Mouse (Mus musculus): ENCODE data around the gene Ctnnd2. TPM values are rescaled to one million over a fixed set of nuclear protein-coding genes. Genes with fewer than 3 reads are reported as not detected.

The Ctnnd2 gene
- polyA plus RNA-seq, 1 experiment from 2014 or later: 0.16 TPM

DNA sequence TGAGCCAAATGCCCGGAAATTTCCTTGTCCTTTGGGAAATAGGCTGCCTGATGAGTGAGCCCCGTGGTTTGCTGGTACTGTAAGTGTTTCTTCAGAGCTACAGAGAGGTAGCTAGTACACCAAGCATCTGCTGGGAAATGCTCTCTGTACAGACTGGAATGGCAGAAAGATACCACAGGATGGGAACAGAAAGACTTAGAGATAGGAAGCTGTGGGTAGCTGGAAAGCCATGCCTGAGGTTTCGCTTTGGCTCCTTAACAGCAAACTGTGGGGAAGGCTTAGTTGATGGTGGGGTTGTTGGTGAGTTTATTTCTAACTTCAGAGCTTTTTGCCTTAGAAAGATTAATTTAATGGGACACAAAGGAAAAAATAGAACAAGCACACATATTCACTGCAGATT is 485.2 kb downstream of the Ctnnd2 start:
- Histone ChIP-seq H3K36me3 (no peaks in the 10 kb centered on the region), H3K27me3 (no peaks in the 10 kb centered on the region), H3K9ac (no peak overlapping the region), H3K4me2 (no peak overlapping the region), H3K9me3 (replicated peaks) (no peaks in the 10 kb centered on the region), H3K4me3 (replicated peaks) (no peak overlapping the region), H3K4me1 (replicated peaks) (no peaks in the 10 kb centered on the region), H3K27ac (no peak overlapping the region)
- 61% methylated on average over 3 of the region's 3 CpGs for WGBS (ENCODE audit: insufficient replicate concordance)
- no peak for ATAC-seq (ENCODE audit: low read depth)
- DNase-seq: no peak

- DNase-seq: no peak
- ATAC-seq (ENCODE audit: low read depth): no peak
- Histone ChIP-seq H3K9ac (no peak overlapping the region), H3K27ac (no peak overlapping the region), H3K4me2 (no peak overlapping the region), H3K4me3 (replicated peaks) (no peak overlapping the region), H3K4me1 (replicated peaks) (no peaks in the 10 kb centered on the region), H3K36me3 (no peaks in the 10 kb centered on the region), H3K27me3 (no peaks in the 10 kb centered on the region), H3K9me3 (replicated peaks) (no peaks in the 10 kb centered on the region)
- 50% methylated on average over 8 of the region's 8 CpGs for WGBS (ENCODE audit: insufficient replicate concordance)
Observed at GRCm38 (mm10) chr15:30660539-30661149, 488.3 kb downstream of the Ctnnd2 start.

DNA sequence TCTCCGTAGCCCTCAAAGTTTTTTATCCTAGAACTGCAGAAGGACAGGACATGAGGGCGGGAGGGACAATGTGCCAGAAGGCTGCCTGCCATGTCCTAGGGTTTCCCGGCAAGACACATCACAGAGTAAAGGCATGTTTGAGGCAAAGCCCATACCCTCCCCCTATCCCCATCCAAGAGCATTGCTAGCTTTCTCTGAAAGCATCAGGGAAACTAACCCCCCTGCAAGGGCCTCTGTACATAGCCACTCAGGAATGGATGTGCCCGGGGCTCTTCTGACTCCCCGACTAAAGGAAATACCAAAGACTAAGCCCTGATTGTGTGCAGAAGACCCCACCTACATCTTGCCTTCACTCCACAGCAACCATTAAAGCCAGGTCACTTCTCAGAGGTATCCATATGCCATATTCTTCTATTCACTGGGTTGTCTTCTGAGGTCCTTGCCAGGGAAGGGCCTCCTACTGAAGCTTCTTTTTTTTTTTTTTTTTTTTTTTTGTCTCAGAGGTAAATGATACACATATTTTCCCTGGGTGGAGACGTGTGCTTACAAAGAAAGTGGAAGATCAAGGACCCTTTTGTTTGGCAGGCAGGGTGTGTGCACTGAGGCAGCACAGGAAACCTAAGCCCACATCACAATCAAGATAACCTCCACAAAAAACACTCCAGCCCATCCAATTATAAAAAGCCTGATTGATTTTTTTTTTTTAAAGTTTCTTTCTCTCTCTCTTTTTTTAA is 489.5 kb downstream of the Ctnnd2 start:
- Histone ChIP-seq H3K4me2 (no peak overlapping the region), H3K4me1 (replicated peaks) (no peaks in the 10 kb centered on the region), H3K27ac (no peak overlapping the region), H3K27me3 (no peaks in the 10 kb centered on the region), H3K4me3 (replicated peaks) (no peak overlapping the region), H3K9ac (no peak overlapping the region), H3K36me3 (no peaks in the 10 kb centered on the region), H3K9me3 (replicated peaks) (no peaks in the 10 kb centered on the region)
- DNase-seq (no peak), ATAC-seq (ENCODE audit: low read depth) (no peak)
- WGBS (ENCODE audit: insufficient replicate concordance): 55% methylated on average over 6 of the region's 6 CpGs

DNA sequence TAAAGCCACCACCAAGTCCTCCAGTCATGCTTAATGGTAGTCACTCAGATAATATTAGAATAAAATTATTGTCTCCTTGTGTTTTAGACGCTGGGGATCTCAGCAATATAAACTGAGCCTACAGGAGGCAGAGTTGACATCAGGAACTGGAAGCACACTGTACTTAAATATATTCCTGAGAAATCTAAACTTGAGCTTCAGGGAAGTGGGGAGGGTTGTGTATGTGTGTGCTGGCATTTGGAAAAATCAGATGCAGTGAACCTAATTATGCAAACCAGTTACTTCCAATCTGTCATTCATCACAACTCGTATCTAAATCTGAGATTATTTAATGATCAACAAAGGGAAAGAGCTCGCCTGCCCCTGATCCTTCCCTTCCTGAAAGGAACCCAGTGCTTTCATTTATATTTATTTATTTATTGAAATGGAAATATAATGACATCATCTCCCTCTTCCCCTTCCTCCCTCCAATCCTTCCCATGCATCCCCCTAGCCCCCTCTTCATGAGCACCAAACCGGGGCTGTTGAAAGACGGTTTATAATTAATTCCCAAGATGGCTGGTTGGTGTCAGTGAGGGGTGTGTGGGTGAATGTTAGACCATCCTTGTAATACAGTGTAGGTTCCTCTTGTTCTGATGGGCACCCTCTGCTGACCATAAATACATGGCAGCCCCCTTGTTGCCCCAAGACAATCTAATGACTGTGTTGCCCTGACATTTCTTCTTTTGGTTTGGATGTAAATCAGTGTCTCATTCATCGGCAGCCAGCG is 495.6 kb downstream of the Ctnnd2 start:
- H3K4me3 ChIP-seq (replicated peaks): no peak overlapping the region
- no peaks in the 10 kb centered on the region for H3K27me3 ChIP-seq
- H3K36me3 ChIP-seq: no peaks in the 10 kb centered on the region
- H3K4me2 ChIP-seq: no peak overlapping the region
- H3K9ac ChIP-seq: no peak overlapping the region
- ATAC-seq (ENCODE audit: low read depth) (no peak), DNase-seq (no peak)
- H3K9me3 ChIP-seq (replicated peaks): no peaks in the 10 kb centered on the region
- H3K4me1 ChIP-seq (replicated peaks): no peaks in the 10 kb centered on the region
- WGBS (ENCODE audit: insufficient replicate concordance): 68% methylated on average over 7 of the region's 7 CpGs
- no peak overlapping the region for H3K27ac ChIP-seq

GRCm38 (mm10) chr15:30681939-30682338 is 509.5 kb downstream of the Ctnnd2 start:
- WGBS (ENCODE audit: insufficient replicate concordance): 58% methylated on average over 4 of the region's 4 CpGs
- Histone ChIP-seq H3K4me2 (no peak overlapping the region), H3K4me1 (replicated peaks) (no peaks in the 10 kb centered on the region), H3K36me3 (no peaks in the 10 kb centered on the region), H3K9me3 (replicated peaks) (no peaks in the 10 kb centered on the region), H3K27me3 (no peaks in the 10 kb centered on the region), H3K4me3 (replicated peaks) (no peak overlapping the region), H3K27ac (no peak overlapping the region), H3K9ac (no peak overlapping the region)
- DNase-seq: no peak
- no peak for ATAC-seq (ENCODE audit: low read depth)

DNA sequence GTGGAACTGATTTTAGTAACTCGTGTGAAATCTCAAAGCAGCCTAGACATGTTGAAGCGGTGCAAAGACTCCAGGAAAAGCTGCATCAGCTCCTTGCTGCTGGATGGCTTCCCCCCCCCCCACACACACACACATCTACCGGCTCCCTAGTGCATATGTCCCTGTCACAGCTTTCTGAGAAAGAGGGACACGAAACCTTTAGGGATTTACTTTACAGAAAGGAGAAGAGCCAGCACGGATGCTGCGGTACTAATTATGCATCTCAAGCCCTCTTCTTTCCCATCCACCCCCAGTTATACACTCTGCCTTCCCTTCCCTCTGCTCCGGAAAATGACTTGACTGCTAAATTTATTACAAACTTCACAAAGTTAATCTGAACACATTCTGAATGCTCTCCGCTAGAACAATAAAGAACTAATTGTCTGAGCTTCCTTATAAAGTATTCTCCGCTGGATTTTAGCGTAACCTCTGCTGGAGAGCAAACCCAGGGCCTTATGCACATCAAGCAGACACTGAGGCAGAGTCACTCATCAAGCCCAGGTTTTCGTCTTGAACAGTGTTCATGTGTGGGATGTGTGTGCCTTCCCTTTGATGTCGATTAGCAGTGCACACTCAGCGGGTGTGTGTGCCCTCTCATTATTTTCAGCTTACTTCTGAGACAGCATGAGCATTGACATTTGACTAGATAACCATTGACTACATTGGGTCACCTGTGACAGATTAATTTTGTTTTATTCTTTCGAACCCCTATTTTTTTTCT is 510.1 kb downstream of the Ctnnd2 start:
- Histone ChIP-seq H3K27ac (no peak overlapping the region), H3K9me3 (replicated peaks) (no peaks in the 10 kb centered on the region), H3K27me3 (no peaks in the 10 kb centered on the region), H3K9ac (no peak overlapping the region), H3K4me1 (replicated peaks) (no peaks in the 10 kb centered on the region), H3K36me3 (no peaks in the 10 kb centered on the region), H3K4me3 (replicated peaks) (no peak overlapping the region), H3K4me2 (no peak overlapping the region)
- ATAC-seq (ENCODE audit: low read depth) (no peak), DNase-seq (no peak)
- WGBS (ENCODE audit: insufficient replicate concordance): 71% methylated on average over 14 of the region's 14 CpGs

DNA sequence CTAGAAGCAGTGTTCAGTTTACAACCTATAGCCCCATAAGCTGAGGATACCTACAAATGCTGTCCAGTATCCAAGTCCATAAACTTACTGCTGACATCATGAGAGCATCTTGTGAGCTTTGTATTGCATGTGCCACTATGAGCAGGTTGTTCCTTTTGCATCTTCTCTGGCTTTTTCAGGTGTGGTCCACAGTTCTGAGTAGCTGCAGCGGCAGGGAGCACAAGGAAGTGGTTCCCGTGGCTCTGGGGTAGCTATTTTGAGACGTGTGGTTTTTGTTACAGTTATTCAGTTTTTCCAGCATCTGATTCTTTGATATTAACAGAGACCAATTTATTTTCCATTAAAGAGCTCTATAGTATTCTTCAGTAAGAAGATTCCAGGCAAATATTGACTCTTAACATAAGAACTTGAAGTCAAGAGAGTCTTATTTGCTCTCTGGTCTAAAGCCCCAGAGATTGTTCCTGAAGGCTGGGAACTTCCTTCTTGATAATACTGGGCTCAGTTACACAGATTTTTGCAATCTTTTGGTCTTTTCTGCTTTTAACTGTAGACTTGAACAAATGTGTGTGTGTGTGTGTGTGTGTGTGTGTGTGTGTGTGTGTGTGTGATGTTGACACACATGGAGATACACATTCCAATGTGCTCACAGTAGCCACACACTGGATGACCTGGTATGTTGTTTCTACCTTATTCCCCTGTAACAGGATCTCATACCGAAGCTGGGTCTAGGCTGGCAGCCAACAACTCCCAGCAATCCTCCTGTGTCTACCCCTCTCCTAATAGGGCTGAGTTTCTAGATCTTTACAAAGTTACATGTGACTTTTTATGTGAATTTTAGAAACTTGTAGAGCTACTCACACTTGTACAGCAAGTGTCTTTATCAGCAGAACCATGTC is 514.1 kb downstream of the Ctnnd2 start:
- Histone ChIP-seq H3K4me1 (replicated peaks) (no peaks in the 10 kb centered on the region), H3K27ac (no peak overlapping the region), H3K9ac (no peak overlapping the region), H3K4me3 (replicated peaks) (no peak overlapping the region), H3K36me3 (no peaks in the 10 kb centered on the region), H3K9me3 (replicated peaks) (no peaks in the 10 kb centered on the region), H3K4me2 (no peak overlapping the region), H3K27me3 (no peaks in the 10 kb centered on the region)
- DNase-seq: no peak
- WGBS (ENCODE audit: insufficient replicate concordance): 29% methylated on average over 4 of the region's 4 CpGs
- no peak for ATAC-seq (ENCODE audit: low read depth)

GRCm38 (mm10) chr15:30693754-30694205 is 521.4 kb downstream of the Ctnnd2 start:
- H3K9ac ChIP-seq: no peak overlapping the region
- H3K4me3 ChIP-seq (replicated peaks): no peak overlapping the region
- H3K27me3 ChIP-seq: no peaks in the 10 kb centered on the region
- WGBS (ENCODE audit: insufficient replicate concordance): 62% methylated on average over 6 of the region's 6 CpGs
- ATAC-seq (ENCODE audit: low read depth) (no peak), DNase-seq (no peak)
- H3K27ac ChIP-seq: no peak overlapping the region
- H3K4me2 ChIP-seq: no peak overlapping the region
- no peaks in the 10 kb centered on the region for H3K4me1 ChIP-seq (replicated peaks)
- no peaks in the 10 kb centered on the region for H3K9me3 ChIP-seq (replicated peaks)
- H3K36me3 ChIP-seq: no peaks in the 10 kb centered on the region

DNA sequence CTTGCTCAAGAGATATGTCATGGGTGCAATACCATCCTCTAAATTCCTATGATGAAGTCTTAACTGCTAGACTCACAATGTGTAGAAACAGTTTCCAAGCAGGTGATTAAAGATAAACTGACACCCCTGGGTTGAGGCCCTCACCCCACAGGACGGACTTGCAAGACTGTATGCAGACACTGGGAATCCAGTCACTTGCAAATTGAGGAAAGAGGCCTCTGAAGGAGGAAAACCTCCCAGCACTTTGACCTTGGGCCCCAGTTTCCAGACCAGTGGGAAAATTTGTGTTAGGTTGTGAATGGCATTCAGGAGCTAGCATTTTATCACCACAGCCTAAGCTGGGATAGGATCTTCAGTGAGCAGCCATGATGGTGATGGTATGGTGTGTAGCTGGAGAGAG is 521.9 kb downstream of the Ctnnd2 start:
- H3K9ac ChIP-seq: no peak overlapping the region
- H3K27ac ChIP-seq: no peak overlapping the region
- H3K4me2 ChIP-seq: no peak overlapping the region
- ATAC-seq (ENCODE audit: low read depth): no peak
- no peaks in the 10 kb centered on the region for H3K9me3 ChIP-seq (replicated peaks)
- H3K4me3 ChIP-seq (replicated peaks): no peak overlapping the region
- no peaks in the 10 kb centered on the region for H3K27me3 ChIP-seq
- H3K4me1 ChIP-seq (replicated peaks): no peaks in the 10 kb centered on the region
- 67% methylated on average over 1 of the region's 1 CpGs for WGBS (ENCODE audit: insufficient replicate concordance)
- H3K36me3 ChIP-seq: no peaks in the 10 kb centered on the region
- DNase-seq: no peak

DNA sequence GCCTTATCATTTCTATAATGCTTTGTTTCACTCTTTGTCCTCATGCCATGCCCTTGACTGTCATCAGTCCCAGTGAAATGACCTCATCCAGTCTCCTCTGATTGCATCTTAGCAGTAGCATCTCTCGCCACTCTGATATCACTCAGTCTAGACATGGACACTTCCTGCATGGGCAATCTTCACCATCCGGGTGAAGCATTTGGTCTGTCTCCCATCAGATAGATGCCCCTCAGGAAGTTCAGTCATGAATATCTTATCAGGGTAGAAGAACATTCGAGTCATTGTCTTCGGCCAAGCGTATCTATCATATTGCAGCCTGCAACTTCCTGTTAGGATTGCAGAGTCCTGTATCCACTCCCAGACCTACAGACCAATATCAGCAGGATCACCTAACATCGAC is 523.5 kb downstream of the Ctnnd2 start:
- no peak overlapping the region for H3K4me3 ChIP-seq (replicated peaks)
- H3K27me3 ChIP-seq: no peaks in the 10 kb centered on the region
- DNase-seq (no peak), ATAC-seq (ENCODE audit: low read depth) (no peak)
- no peak overlapping the region for H3K4me2 ChIP-seq
- H3K9me3 ChIP-seq (replicated peaks): no peaks in the 10 kb centered on the region
- H3K4me1 ChIP-seq (replicated peaks): no peaks in the 10 kb centered on the region
- no peak overlapping the region for H3K27ac ChIP-seq
- no peak overlapping the region for H3K9ac ChIP-seq
- WGBS (ENCODE audit: insufficient replicate concordance): 39% methylated on average over 6 of the region's 6 CpGs
- no peaks in the 10 kb centered on the region for H3K36me3 ChIP-seq

Data from liver, embryonic 13.5 days (tissue).